Mouse (Mus musculus) testis, postnatal 10 days (tissue): Measurements from ENCODE around the gene Csnk1g2.
A peak's percentile ranks its signal among the peaks of the same experiment; 100 is the strongest.
"Not testable (repeated sequence)": the region's sequence is repeated elsewhere in the genome, so short reads cannot be mapped to it uniquely, and the experiment has no call there.

Source experiments
- DNase-seq: peaks from one replicate; pipeline ENCODE4 v3.0.0; 2021; ENCODE audit warnings: low spot score

The Csnk1g2 gene

DNA sequence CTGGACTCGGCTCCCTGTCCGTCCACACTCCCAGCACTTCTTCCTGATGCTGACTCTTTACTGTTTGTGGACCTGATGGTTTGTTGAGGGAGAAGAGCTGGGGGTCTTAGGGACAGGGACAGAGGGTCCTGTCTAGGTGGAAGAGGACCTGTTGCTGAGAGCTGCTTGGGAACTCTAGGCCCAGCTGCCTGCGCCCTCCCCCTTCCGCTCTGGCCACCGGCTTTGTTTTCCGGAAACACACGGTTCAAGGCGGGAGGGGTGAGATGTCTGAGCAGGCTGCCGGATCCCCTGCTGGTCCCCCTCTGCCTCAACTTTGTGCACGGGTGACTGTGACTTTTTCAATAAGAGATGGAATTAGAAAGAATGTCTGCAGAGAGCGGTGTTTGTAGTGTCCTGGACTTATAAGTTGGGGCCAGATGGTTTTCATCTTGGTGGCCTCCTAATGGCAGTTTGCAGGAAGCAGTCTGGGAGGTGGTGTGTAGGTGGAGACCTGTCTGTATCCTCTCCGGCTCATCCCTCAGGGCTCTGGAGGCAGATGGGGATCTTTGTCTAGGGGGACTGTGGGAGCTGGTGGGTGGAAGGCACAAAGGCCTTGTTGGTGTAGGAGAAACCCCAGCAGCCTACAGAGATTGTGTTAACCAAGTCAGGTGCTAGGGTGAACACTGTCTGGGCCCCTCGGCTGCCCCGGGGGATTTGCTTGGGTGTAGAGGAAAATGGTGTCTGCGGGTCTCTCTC is 986 bp downstream of the Csnk1g2 start:
- DNase-seq = peak; percentile 71

DNA sequence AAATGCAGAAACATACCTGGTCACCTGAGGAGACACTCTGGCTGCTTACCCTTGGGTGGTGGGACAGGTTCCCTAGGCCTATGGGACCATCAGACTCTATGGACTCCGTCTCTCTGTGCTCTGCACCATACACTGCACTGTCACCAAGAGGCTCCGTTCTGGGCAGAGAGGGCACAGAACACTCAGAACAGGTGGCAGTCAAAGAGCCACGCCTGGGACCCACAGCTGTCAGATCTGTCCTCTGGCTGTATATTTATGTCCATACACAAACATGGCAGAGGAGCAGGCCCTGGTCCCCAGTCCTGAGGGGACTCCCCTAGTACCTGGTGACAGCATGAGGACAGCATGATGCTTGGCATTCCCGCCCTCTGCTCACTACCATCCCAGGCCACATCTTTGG is 3.1 kb downstream of the Csnk1g2 start:
- no peak for DNase-seq

DNA sequence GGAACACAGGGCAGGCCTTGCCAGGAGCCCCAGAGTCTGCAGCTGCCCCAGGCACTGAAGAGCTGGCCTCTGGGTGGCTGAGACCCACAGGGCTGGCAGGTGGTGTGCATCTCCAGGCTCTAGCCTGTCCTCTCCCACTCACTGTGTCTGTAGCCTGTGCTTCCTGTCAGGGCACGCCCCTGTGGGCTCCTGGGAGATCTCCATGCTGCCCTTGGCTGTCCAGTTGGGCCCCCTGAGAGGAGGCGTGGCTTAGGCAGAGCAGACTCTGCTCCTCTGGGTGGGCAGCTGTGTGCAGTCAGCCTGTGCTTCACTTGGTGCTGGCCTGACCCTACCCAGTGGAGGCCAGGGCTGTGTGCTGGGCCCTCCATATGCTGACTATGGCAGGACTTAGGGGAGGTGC is 5.0 kb downstream of the Csnk1g2 start:
- peak; percentile 82 for DNase-seq

DNA sequence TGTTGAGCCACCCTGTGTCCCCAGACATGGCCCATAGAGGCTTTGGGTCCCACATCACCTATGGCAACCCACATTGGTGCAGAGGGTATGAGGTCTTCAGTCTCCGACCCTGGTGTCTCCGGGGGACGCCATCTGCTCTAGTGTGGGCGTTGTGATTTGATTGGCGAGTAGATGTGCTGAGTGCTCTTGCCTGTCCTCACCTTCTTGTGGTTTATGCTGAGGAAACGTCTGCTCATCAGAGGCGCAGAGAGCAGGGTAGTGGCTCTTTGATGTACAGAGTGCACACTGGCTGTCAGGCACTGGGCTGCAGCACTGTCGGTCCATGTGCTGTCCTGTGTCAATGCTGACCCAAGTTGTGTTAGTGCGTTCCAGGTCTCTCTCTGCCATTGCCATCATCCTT is 6.3 kb downstream of the Csnk1g2 start:
- DNase-seq = no peak

DNA sequence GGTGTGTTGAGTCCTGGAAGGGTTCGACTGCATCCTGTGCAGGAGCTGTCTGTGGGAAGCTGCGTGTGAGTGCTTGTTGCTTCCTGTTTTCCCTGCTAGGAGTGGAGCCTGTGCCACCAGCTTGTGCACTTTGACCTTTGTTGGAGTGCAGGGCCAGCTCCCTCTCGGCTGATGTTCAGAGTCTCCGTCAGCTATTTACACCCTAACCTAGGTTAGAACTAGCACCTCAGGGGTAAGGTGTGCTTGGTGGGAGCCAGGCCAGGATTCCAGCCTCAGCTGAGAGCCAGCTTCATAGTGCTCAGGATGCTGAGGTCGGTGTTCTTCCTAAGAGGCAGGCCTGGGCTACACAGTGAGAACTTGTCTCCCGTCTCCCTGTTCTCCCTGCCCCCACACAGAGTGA is 12.7 kb downstream of the Csnk1g2 start:
- DNase-seq = no peak

DNA sequence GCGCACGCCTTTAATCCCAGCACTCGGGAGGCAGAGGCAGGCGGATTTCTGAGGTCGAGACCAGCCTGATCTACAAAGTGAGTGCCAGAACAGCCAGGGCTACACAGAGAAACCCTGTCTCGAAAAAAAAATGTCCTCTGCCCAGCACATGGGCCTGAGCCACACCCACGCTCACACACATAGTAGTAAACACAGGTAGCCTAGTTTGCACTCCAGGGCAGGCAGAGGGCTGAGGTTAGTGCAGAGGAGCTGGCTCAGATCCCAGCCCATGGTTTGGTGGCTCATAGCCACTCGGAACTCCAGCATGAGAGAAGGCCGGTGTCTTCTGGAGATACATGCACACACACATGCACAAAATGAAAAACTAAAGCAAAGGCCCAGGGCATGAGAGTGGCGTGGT is 24.3 kb downstream of the Csnk1g2 start:
- no peak for DNase-seq

DNA sequence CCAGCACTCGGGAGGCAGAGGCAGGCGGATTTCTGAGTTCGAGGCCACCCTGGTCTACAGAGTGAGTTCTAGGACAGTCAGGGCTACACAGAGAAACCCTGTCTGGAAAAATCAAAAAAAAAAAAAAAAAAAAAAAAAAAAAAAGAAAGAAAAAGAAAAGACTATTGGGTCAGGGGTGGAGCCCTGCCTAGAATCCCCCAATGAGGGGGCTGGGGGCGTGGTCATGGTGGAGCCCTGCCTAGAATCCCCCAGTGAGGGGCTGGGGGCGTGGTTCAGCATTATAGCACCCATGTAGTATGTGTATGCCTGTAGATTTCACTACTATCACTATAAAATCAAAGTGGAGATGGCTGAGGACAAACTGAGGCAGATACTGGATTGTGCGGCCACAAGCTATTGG is 27.3 kb downstream of the Csnk1g2 start:
- DNase-seq = not testable (repeated sequence)

DNA sequence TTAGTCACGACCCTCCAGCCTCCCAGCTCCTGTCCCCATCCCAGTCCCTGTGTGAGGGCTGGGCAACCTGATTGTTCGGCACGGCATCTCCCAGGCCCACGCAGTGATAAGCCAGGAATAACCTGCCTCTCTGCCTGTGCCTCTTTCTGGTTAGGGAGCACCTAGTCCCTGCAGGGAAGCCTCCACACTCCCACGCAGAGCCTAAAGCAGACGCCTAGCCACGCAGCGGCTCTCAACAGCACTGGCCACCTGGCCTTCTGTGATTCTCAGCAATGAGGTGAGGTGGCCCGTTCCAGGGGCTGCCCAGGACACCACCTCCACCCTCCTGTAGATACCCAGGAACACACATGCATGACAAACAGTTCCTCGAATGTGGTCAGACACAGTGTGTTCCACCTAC is 27.8 kb downstream of the Csnk1g2 start:
- no peak for DNase-seq

DNA sequence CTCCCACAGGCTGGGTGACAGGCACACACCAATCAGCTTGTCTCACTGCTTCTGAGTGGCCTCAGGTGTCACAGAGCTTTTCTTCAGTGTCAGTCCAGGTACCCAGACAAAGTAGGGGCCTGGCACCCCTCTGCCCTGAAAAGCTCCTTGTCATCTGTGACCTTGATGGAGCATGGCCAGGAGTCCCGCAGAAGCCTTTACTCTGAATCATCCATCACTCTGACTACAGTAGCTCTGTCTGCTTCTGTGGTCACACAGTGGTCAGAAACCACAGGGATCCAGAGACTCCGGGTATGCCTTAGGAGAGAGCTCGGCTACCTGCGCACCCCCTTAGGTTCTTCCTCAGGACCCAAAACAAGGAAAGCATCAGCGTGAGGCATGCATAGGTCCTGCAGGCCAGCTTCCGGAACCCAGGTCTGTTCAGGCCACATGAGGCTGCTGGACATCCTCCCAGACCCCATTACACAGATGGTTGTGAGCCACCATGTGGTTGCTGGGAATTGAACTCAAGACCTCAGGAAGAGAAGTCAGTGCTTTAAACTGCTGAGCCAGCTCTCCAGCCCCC is 30.6 kb downstream of the Csnk1g2 start:
- no peak for DNase-seq

DNA sequence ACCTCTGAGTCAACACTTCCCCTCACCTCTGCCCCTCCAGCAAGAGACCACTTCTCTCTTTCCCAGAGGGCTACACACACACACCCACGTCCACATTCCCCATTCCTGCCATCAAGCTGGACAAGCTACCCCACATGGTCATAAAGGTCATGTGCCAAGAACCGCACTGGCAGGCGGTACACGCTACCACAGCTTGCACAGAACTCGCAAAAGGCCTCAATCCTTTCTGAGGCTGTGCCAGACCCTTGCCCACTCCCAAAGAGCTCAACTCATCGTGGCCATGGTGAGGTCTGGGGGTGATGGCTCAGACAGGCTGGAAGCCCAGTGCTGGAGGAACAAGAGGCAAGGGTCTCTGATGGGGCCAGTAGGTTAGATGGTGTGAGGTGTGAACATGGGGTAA is 32.2 kb downstream of the Csnk1g2 start:
- no peak for DNase-seq

DNA sequence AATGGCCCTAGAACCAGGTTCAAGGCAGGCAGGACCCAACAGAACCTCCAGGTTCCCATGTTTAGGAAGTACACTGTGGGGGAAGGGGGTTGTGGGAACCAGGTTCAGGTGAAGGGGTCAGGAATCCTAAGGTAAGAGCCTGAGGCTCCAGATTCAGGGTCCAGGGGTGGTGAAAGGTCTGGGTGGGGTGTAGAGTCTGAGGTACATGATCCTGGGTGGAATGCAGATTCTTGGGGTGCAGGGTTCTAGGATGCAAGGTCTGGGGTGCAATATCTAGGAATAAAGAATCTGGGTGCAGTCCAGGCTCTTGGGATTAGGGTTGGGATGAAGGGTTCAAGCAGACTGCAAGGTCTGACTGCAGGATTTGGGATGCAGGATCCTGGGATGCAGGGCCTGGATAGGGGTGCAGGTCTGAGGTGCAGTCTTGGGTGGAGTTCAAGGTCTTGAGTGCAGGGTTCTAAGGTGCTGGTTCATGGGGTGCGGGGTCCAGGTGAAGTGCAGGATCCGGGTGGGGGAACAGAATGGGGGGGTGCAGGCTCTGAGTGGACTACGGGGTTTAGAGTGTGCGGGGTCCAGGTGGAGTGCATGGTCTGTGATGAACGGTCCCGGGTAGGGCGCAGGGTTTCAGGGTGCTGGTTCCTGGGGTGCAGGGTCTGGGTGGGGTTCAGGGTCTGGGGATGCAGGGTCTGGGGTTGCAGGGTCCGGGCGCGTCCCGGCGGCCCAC is 32.9 kb downstream of the Csnk1g2 start:
- DNase-seq = no peak

DNA sequence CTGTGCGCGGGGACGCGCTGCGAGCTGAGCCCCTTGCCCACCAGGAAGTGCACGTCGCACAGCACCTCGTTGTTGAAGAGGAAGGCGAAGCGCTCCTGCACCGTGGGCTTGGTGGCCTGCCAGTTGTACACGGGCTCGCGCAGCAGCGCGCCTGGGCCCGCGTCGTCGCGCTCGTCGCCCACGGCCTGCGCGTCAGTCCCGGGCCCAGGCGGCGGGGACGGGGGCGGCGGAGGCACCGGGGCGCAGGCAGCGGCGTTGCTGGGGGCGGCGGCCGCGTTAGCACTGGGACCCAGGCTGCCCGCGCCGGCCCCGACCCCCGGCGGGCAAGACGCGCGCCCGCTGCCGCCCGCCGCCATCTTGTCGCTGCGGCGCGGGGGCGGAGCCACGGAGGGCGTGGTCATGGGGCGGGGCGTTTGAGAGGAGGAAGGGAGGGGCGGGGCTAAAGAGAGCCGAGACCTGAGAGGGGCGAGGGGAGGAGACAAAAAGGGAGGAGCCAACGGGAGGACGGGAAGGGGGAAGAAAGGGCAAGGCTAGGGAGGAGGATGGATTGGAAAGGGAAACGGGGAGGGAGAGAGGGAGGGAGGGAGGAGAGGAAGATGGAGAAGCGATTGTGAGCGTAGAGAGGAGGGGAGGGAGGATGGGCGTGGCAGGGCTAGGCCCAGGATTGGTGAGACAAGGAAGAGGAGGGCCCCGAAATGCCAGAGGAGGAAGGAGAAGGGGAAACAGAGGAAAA is 33.7 kb downstream of the Csnk1g2 start:
- DNase-seq = peak; percentile 100

DNA sequence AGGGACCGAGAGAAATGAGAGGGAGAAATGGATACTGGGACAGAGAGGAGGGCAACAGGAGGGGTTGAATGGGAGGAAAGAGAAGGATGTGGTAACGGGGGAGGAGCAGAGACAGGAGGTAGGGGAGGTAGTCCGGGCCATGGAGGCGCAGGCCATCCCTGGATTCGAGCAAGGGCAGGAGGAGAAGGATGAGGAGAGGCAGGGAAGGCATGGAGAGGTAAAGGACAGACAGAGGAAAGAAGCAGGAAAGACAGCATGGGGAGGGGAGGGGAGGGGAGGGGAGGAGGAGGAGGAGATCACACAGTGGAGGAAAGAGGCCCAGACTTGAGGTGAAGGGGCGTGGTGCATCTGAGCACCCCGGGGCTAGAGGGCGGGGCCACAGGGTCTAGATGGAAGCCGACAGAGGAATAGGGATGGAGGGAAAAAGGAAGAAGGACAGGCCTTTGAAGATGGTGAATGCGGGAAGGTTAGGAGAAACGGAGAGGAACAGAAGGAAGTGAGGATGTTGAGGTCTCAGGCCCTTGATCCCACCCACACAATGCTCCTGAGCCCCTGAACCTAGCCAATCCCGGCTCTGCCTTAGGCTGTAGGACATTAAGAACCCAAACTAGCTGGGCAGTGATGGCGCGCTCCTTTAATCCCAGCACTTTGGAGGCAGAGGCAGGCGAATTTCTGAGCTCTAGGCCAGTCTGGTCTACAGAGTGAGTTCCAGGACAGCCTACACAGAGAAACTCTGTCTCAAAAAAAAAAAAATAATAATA is 34.4 kb downstream of the Csnk1g2 start, which contains the start of gene Btbd2:
Btbd2 (minus strand) TSS at position 209 of the 761 bp plus-strand sequence.
- no peak for DNase-seq

DNA sequence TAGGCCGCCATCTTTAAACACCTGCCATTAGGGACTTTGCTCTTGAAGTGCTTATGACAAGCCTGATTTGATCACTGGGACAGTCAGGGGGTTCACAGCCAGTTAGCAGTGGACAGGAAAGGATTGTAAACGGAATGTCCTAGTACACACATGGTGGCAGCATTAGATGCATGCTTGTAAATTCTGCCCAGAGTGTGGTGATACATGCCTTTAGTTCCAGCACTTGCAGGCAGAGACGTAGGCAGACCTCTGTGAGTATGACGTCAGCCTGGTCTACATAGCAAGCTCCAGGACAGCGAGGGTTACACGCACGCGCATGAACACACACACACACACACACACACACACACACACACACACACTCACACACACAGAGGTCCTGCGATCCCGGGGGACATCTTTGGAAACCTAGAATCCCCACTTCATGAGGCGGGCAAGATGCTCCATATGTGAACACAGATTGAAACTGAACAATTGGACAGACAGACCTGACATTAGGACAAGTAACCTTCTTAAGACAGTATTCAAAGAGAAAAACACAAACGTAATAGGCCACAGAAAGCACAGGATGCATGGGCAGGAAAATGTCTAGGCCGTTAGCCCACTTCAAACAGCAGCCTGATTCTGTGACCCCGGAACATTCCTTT is 35.7 kb downstream of the Csnk1g2 start:
- DNase-seq = no peak

DNA sequence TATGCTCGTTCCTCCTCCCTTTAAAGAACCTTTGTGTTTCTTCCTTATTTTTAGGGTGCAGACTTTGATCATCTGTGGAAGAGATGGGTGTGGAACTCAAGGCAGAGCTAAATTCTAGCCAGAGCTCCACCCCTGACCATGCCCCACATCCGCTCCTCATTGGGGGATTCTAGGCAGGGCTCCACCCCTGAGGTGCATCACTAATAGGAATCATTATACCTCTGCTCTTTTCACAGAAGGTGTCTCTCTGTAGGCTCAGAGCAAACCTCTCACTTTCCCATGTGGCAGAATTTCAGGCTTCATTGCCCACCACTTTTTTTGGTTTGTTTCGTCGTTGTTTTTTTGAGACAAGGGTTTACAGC is 36.2 kb downstream of the Csnk1g2 start:
- DNase-seq = no peak

DNA sequence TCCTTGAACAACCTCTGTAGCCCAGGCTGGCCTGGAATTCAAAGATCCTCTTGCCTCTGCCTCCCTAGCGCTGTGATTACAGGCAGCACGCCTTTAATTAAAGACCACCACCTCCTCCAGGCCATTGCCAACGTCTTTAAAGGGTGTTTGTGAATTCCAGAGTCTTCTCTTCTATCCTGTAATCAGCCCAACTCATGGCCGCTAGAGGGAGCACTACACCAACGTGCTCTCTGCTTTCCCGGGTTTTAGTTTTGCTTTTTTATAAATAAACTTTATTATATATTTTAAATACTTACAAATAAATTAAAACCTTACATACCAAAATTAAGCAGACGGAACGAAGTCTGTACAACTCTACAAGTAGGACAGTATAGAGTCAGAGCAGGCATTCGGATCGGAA is 36.6 kb downstream of the Csnk1g2 start:
- DNase-seq = peak; percentile 87

DNA sequence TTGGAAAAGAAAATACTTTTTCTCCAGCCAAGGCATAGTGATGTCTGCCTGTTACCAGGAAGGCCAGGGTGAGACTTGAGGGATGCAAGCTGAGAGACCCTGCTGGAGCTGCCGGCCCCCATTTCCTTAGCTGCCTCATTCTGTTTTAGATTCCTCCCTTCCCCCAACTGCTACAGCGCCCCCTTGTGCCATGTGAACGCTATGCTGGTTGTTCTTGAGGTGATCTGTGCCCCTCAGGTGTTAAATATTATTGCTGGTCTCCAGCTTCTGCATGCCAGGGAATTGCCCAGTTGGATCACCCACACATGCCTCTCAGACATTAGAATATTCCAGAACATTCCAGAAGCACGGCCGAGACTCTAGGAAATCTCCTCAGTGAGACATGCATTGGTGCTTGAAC is 38.5 kb downstream of the Csnk1g2 start:
- DNase-seq = peak; percentile 80

DNA sequence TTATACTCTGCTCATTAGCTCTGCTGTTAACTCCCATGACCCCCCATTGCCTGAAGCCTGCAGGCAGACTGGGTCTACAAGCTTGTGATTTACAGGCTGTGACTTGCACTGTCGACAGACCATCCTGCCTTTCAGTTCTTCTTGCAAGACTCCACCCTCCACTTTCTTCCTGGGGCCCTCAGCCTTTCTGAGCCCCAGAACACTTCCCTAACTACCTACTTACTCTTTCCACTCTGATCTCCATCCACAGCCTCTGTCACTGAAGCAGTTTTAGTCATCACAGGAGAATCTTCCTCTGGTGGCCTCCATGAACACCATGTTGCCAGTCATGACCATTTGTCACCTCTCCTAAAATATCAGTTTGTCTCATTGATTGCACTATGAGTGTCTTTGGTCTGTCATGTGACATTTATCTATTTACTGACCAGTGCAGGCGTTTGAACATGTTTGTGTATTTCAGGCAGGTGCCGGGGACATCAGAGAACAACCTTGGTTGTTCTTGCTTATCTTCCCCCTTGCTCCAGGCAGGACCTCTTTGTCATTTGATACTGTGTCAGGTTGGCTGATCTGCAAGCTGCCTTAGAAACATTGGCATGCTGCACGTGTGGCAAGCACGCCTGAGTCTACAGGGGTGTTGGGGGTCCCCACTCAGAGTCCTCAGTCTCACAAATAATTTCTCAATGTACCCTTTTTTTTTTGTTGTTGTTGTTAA is 41.0 kb downstream of the Csnk1g2 start:
- no peak for DNase-seq

DNA sequence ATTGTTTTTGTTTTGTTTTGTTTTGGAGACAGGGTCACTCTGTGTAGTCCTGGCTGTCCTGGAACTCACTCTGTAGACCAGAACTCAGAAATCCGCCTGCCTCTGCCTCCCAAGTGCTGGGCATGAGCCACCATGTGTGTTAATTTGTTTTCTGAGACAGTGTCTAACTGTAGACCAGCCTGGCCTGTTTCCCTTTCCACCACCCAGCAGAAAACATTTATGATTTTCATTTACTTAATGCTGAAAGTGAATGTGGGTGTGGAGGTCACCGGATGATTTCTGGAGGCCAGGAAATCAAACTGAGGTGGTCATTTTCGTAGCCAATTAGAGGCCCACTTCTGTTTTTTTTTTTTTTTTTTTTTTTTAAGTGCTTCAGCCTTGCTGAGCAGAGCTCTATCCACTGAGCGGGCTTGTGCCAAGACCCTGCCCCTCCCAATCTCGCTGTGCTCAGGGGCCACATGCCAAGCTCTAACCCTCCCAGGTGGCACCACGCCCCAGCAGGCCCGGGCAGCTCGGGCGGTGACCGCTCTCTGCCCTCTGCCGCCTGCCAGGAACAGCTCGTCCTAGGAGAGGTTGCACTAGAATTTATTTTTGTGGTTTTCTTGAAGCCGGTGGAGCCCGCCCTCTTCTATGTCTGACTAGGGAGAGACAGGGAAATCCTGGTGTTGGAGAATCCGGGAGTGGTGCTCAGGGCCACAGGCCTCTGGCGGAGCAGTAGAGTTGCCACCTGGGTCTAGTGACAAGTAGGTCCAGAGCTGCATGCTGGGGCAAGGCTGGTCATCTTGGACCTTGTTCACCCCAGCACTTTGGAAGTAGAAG is 41.8 kb downstream of the Csnk1g2 start:
- peak; percentile 82 for DNase-seq

DNA sequence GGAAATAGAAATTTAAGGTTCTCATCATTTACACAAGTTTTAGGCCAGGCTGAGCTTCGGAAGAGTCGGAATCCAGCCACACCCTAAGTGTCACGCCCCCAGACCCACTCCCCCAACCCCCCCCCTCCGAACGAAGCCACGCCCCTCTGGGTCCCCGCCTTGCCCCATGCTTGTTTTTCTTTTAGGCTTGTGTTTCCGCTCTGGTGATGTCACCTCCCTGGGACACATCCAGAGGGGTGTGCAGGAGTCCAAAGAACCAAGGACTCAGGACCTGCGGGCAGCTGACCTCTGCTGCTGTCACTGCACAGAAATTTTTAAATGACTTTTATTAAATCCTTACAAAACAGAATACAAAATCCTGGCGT is 42.4 kb downstream of the Csnk1g2 start:
- DNase-seq = peak; percentile 71
